Mouse (Mus musculus): ENCODE measurements around the gene Il9. TPM values are rescaled to one million over a fixed set of nuclear protein-coding genes. Genes with fewer than 3 reads are reported as not detected.

Gene Il9
- polyA plus RNA-seq, 1 experiment, result not detected

- Histone ChIP-seq H3K4me3 (ENCODE audit: low read depth, low read length) (no peak overlapping the region), H3K36me3 (ENCODE audit: control insufficient read depth, insufficient read depth, low read length, poor library complexity, severe bottlenecking) (no peaks in the 10 kb centered on the region), H3K9me3 (replicated peaks; ENCODE audit: control insufficient read depth, insufficient read depth, low read length, poor library complexity, severe bottlenecking) (no peaks in the 10 kb centered on the region), H3K27ac (ENCODE audit: insufficient read depth, low read length) (no peak overlapping the region), H3K27me3 (ENCODE audit: control insufficient read depth, insufficient read depth, low read length, poor library complexity, severe bottlenecking) (no peaks in the 10 kb centered on the region), H3K4me1 (ENCODE audit: control insufficient read depth, insufficient read depth, low read length) (no peaks in the 10 kb centered on the region), H3K9ac (ENCODE audit: low read depth, poor library complexity, severe bottlenecking) (no peak overlapping the region)
- TF ChIP-seq POLR2A (IDR thresholded peaks at IDR 0.05; ENCODE audit: insufficient read depth, low read length) (no peak), EP300 (IDR thresholded peaks at IDR 0.05; ENCODE audit: insufficient read depth, low read depth, low read length) (no peak), CTCF (IDR thresholded peaks at IDR 0.05; ENCODE audit: low read depth, low read length) (no peak)
Measured at GRCm38 (mm10) chr13:56443411-56443810, 38.6 kb downstream of the Il9 start.

- TF ChIP-seq CTCF (IDR thresholded peaks at IDR 0.05; ENCODE audit: low read depth, low read length) (no peak), POLR2A (IDR thresholded peaks at IDR 0.05; ENCODE audit: insufficient read depth, low read length) (no peak), EP300 (IDR thresholded peaks at IDR 0.05; ENCODE audit: insufficient read depth, low read depth, low read length) (no peak)
- H3K27ac ChIP-seq (ENCODE audit: insufficient read depth, low read length), result no peak within 1 kb of the TSS
- no peaks in the 10 kb centered on the region for H3K27me3 ChIP-seq (ENCODE audit: control insufficient read depth, insufficient read depth, low read length, poor library complexity, severe bottlenecking)
- H3K36me3 ChIP-seq (ENCODE audit: control insufficient read depth, insufficient read depth, low read length, poor library complexity, severe bottlenecking), result no peaks in the 10 kb centered on the region
- H3K9ac ChIP-seq (ENCODE audit: low read depth, poor library complexity, severe bottlenecking), result no peak within 1 kb of the TSS
- H3K4me3 ChIP-seq (ENCODE audit: low read depth, low read length), result peak within 1 kb of the TSS; percentile 13
- H3K4me1 ChIP-seq (ENCODE audit: control insufficient read depth, insufficient read depth, low read length), result peaks cover 1% of the 10 kb centered on the region
- no peaks in the 10 kb centered on the region for H3K9me3 ChIP-seq (replicated peaks; ENCODE audit: control insufficient read depth, insufficient read depth, low read length, poor library complexity, severe bottlenecking)
Measured at GRCm38 (mm10) chr13:56438211-56439075, 43.6 kb downstream of the Il9 start, which contains the start of gene Slc25a48. TSS of gene Slc25a48 (plus strand) at chr13:56438355.

GRCm38 (mm10) chr13:56435615-56436287 lies 46.3 kb downstream of the Il9 start:
- no peaks in the 10 kb centered on the region for H3K27me3 ChIP-seq (ENCODE audit: control insufficient read depth, insufficient read depth, low read length, poor library complexity, severe bottlenecking)

GRCm38 (mm10) chr13:56434311-56434751 lies 47.7 kb downstream of the Il9 start:
- H3K9ac ChIP-seq (ENCODE audit: low read depth, poor library complexity, severe bottlenecking), result no peak overlapping the region
- H3K27me3 ChIP-seq (ENCODE audit: control insufficient read depth, insufficient read depth, low read length, poor library complexity, severe bottlenecking), result no peaks in the 10 kb centered on the region
- H3K9me3 ChIP-seq (replicated peaks; ENCODE audit: control insufficient read depth, insufficient read depth, low read length, poor library complexity, severe bottlenecking), result no peaks in the 10 kb centered on the region
- no peaks in the 10 kb centered on the region for H3K36me3 ChIP-seq (ENCODE audit: control insufficient read depth, insufficient read depth, low read length, poor library complexity, severe bottlenecking)
- no peak overlapping the region for H3K27ac ChIP-seq (ENCODE audit: insufficient read depth, low read length)
- TF ChIP-seq POLR2A (IDR thresholded peaks at IDR 0.05; ENCODE audit: insufficient read depth, low read length) (no peak), EP300 (IDR thresholded peaks at IDR 0.05; ENCODE audit: insufficient read depth, low read depth, low read length) (no peak), CTCF (IDR thresholded peaks at IDR 0.05; ENCODE audit: low read depth, low read length) (no peak)
- peaks cover 1% of the 10 kb centered on the region for H3K4me1 ChIP-seq (ENCODE audit: control insufficient read depth, insufficient read depth, low read length)
- no peak overlapping the region for H3K4me3 ChIP-seq (ENCODE audit: low read depth, low read length)

More at GRCm38 (mm10) chr13:56435615-56436287, 46.3 kb downstream of the Il9 start:
- no peak overlapping the region for H3K9ac ChIP-seq (ENCODE audit: low read depth, poor library complexity, severe bottlenecking)
- peaks cover 1% of the 10 kb centered on the region for H3K4me1 ChIP-seq (ENCODE audit: control insufficient read depth, insufficient read depth, low read length)
- H3K36me3 ChIP-seq (ENCODE audit: control insufficient read depth, insufficient read depth, low read length, poor library complexity, severe bottlenecking), result no peaks in the 10 kb centered on the region
- H3K4me3 ChIP-seq (ENCODE audit: low read depth, low read length), result no peak overlapping the region
- H3K27ac ChIP-seq (ENCODE audit: insufficient read depth, low read length), result no peak overlapping the region
- TF ChIP-seq CTCF (IDR thresholded peaks at IDR 0.05; ENCODE audit: low read depth, low read length), result peak; percentile 55
- no peak for TF ChIP-seq EP300 (IDR thresholded peaks at IDR 0.05; ENCODE audit: insufficient read depth, low read depth, low read length)
- no peak for TF ChIP-seq POLR2A (IDR thresholded peaks at IDR 0.05; ENCODE audit: insufficient read depth, low read length)
- H3K9me3 ChIP-seq (replicated peaks; ENCODE audit: control insufficient read depth, insufficient read depth, low read length, poor library complexity, severe bottlenecking), result no peaks in the 10 kb centered on the region

GRCm38 (mm10) chr13:56433466-56433865 lies 48.6 kb downstream of the Il9 start:
- peak overlapping the region; percentile 32 for H3K4me3 ChIP-seq (ENCODE audit: low read depth, low read length)
- TF ChIP-seq EP300 (IDR thresholded peaks at IDR 0.05; ENCODE audit: insufficient read depth, low read depth, low read length) (0 out of 2 replicates have a peak, but pooled peaks have one; percentile 14), CTCF (IDR thresholded peaks at IDR 0.05; ENCODE audit: low read depth, low read length) (peak; percentile 89), POLR2A (IDR thresholded peaks at IDR 0.05; ENCODE audit: insufficient read depth, low read length) (no peak)
- no peaks in the 10 kb centered on the region for H3K36me3 ChIP-seq (ENCODE audit: control insufficient read depth, insufficient read depth, low read length, poor library complexity, severe bottlenecking)
- H3K9me3 ChIP-seq (replicated peaks; ENCODE audit: control insufficient read depth, insufficient read depth, low read length, poor library complexity, severe bottlenecking), result no peaks in the 10 kb centered on the region
- H3K27me3 ChIP-seq (ENCODE audit: control insufficient read depth, insufficient read depth, low read length, poor library complexity, severe bottlenecking), result no peaks in the 10 kb centered on the region
- no peak overlapping the region for H3K27ac ChIP-seq (ENCODE audit: insufficient read depth, low read length)
- H3K9ac ChIP-seq (ENCODE audit: low read depth, poor library complexity, severe bottlenecking), result peak overlapping the region; percentile 33; the same call in 1 of the 2 replicates
- peaks cover 1% of the 10 kb centered on the region for H3K4me1 ChIP-seq (ENCODE audit: control insufficient read depth, insufficient read depth, low read length)
